Mouse (Mus musculus): ENCODE data around the gene Trp53bp2. TPM values are rescaled to one million over a fixed set of nuclear protein-coding genes. Genes with fewer than 3 reads are reported as not detected.

Trp53bp2 gene
- polyA plus RNA-seq, 1 experiment from 2014 or later, result 22.4 TPM

GRCm38 (mm10) chr1:182465309-182465708, 56.3 kb downstream of the Trp53bp2 start:
- no peak for ATAC-seq (ENCODE audit: low read depth)
- WGBS, result 29% methylated on average over 4 of the region's 4 CpGs
- no peak overlapping the region for H3K27ac ChIP-seq (ENCODE audit: low read length)
- H3K9me3 ChIP-seq (ENCODE audit: control insufficient read depth, low read length), result no peaks in the 10 kb centered on the region
- no peaks in the 10 kb centered on the region for H3K27me3 ChIP-seq (ENCODE audit: control insufficient read depth, insufficient read depth, low read depth, low read length)
- H3K4me1 ChIP-seq (replicated peaks; ENCODE audit: control insufficient read depth, insufficient read depth, low read length), result peaks cover 14% of the 10 kb centered on the region
- H3K4me3 ChIP-seq (ENCODE audit: low read length), result no peak overlapping the region
- no peak overlapping the region for H3K9ac ChIP-seq (ENCODE audit: low read length)
- H3K36me3 ChIP-seq (ENCODE audit: control insufficient read depth, insufficient read depth, low read length), result peaks cover 29% of the 10 kb centered on the region
- H3K4me2 ChIP-seq (ENCODE audit: low read depth, low read length), result no peak overlapping the region

GRCm38 (mm10) chr1:182465978-182466377, 57.0 kb downstream of the Trp53bp2 start:
- H3K27me3 ChIP-seq (ENCODE audit: control insufficient read depth, insufficient read depth, low read depth, low read length), result no peaks in the 10 kb centered on the region
- WGBS, result 78% methylated on average over 4 of the region's 4 CpGs
- H3K27ac ChIP-seq (ENCODE audit: low read length), result no peak overlapping the region
- H3K4me2 ChIP-seq (ENCODE audit: low read depth, low read length), result no peak overlapping the region
- H3K4me3 ChIP-seq (ENCODE audit: low read length), result no peak overlapping the region
- ATAC-seq (ENCODE audit: low read depth), result no peak
- no peak overlapping the region for H3K9ac ChIP-seq (ENCODE audit: low read length)
- H3K36me3 ChIP-seq (ENCODE audit: control insufficient read depth, insufficient read depth, low read length), result peaks cover 34% of the 10 kb centered on the region
- H3K9me3 ChIP-seq (ENCODE audit: control insufficient read depth, low read length), result no peaks in the 10 kb centered on the region
- H3K4me1 ChIP-seq (replicated peaks; ENCODE audit: control insufficient read depth, insufficient read depth, low read length), result peaks cover 8% of the 10 kb centered on the region

GRCm38 (mm10) chr1:182475005-182475796, 66.2 kb downstream of the Trp53bp2 start:
- Histone ChIP-seq H3K27ac (ENCODE audit: low read length) (no peak overlapping the region), H3K36me3 (ENCODE audit: control insufficient read depth, insufficient read depth, low read length) (peaks cover 56% of the 10 kb centered on the region), H3K27me3 (ENCODE audit: control insufficient read depth, insufficient read depth, low read depth, low read length) (no peaks in the 10 kb centered on the region), H3K4me2 (ENCODE audit: low read depth, low read length) (no peak overlapping the region), H3K4me3 (ENCODE audit: low read length) (no peak overlapping the region), H3K9ac (ENCODE audit: low read length) (no peak overlapping the region), H3K9me3 (ENCODE audit: control insufficient read depth, low read length) (no peaks in the 10 kb centered on the region), H3K4me1 (replicated peaks; ENCODE audit: control insufficient read depth, insufficient read depth, low read length) (no peaks in the 10 kb centered on the region)
- no peak for ATAC-seq (ENCODE audit: low read depth)
- WGBS, result 82% methylated on average over 5 of the region's 5 CpGs

GRCm38 (mm10) chr1:182478935-182479334, 70.0 kb downstream of the Trp53bp2 start:
- peaks cover 67% of the 10 kb centered on the region for H3K36me3 ChIP-seq (ENCODE audit: control insufficient read depth, insufficient read depth, low read length)
- H3K27me3 ChIP-seq (ENCODE audit: control insufficient read depth, insufficient read depth, low read depth, low read length), result no peaks in the 10 kb centered on the region
- no peaks in the 10 kb centered on the region for H3K4me1 ChIP-seq (replicated peaks; ENCODE audit: control insufficient read depth, insufficient read depth, low read length)
- no peak overlapping the region for H3K4me2 ChIP-seq (ENCODE audit: low read depth, low read length)
- no peak overlapping the region for H3K4me3 ChIP-seq (ENCODE audit: low read length)
- ATAC-seq (ENCODE audit: low read depth), result no peak
- 49% methylated on average over 4 of the region's 4 CpGs for WGBS
- H3K27ac ChIP-seq (ENCODE audit: low read length), result no peak overlapping the region
- H3K9me3 ChIP-seq (ENCODE audit: control insufficient read depth, low read length), result no peaks in the 10 kb centered on the region
- H3K9ac ChIP-seq (ENCODE audit: low read length), result no peak overlapping the region

- 88% methylated on average over 7 of the region's 7 CpGs for WGBS
- Histone ChIP-seq H3K36me3 (ENCODE audit: control insufficient read depth, insufficient read depth, low read length) (peaks cover 65% of the 10 kb centered on the region), H3K4me1 (replicated peaks; ENCODE audit: control insufficient read depth, insufficient read depth, low read length) (no peaks in the 10 kb centered on the region), H3K4me3 (ENCODE audit: low read length) (no peak overlapping the region), H3K4me2 (ENCODE audit: low read depth, low read length) (no peak overlapping the region), H3K27ac (ENCODE audit: low read length) (no peak overlapping the region), H3K27me3 (ENCODE audit: control insufficient read depth, insufficient read depth, low read depth, low read length) (no peaks in the 10 kb centered on the region), H3K9me3 (ENCODE audit: control insufficient read depth, low read length) (no peaks in the 10 kb centered on the region), H3K9ac (ENCODE audit: low read length) (no peak overlapping the region)
- no peak for ATAC-seq (ENCODE audit: low read depth)
Measured at GRCm38 (mm10) chr1:182481138-182481537, 72.2 kb downstream of the Trp53bp2 start.

- H3K9me3 ChIP-seq (ENCODE audit: control insufficient read depth, low read length), result no peaks in the 10 kb centered on the region
- no peak for ATAC-seq (ENCODE audit: low read depth)
- H3K9ac ChIP-seq (ENCODE audit: low read length), result no peak overlapping the region
- 87% methylated on average over 10 of the region's 10 CpGs for WGBS
- H3K27ac ChIP-seq (ENCODE audit: low read length), result no peak overlapping the region
- H3K4me2 ChIP-seq (ENCODE audit: low read depth, low read length), result no peak overlapping the region
- H3K36me3 ChIP-seq (ENCODE audit: control insufficient read depth, insufficient read depth, low read length), result peaks cover 64% of the 10 kb centered on the region
- no peaks in the 10 kb centered on the region for H3K4me1 ChIP-seq (replicated peaks; ENCODE audit: control insufficient read depth, insufficient read depth, low read length)
- H3K4me3 ChIP-seq (ENCODE audit: low read length), result no peak overlapping the region
- no peaks in the 10 kb centered on the region for H3K27me3 ChIP-seq (ENCODE audit: control insufficient read depth, insufficient read depth, low read depth, low read length)
Measured at GRCm38 (mm10) chr1:182481646-182482295, 72.8 kb downstream of the Trp53bp2 start.

GRCm38 (mm10) chr1:182482991-182483909, 74.3 kb downstream of the Trp53bp2 start:
- H3K36me3 ChIP-seq (ENCODE audit: control insufficient read depth, insufficient read depth, low read length), result peaks cover 62% of the 10 kb centered on the region
- no peaks in the 10 kb centered on the region for H3K4me1 ChIP-seq (replicated peaks; ENCODE audit: control insufficient read depth, insufficient read depth, low read length)
- no peaks in the 10 kb centered on the region for H3K9me3 ChIP-seq (ENCODE audit: control insufficient read depth, low read length)
- 81% methylated on average over 14 of the region's 14 CpGs for WGBS
- no peak overlapping the region for H3K9ac ChIP-seq (ENCODE audit: low read length)
- H3K27ac ChIP-seq (ENCODE audit: low read length), result no peak overlapping the region
- no peak overlapping the region for H3K4me2 ChIP-seq (ENCODE audit: low read depth, low read length)
- H3K4me3 ChIP-seq (ENCODE audit: low read length), result no peak overlapping the region
- no peaks in the 10 kb centered on the region for H3K27me3 ChIP-seq (ENCODE audit: control insufficient read depth, insufficient read depth, low read depth, low read length)
- ATAC-seq (ENCODE audit: low read depth), result no peak

GRCm38 (mm10) chr1:182483910-182484274, 74.9 kb downstream of the Trp53bp2 start:
- 83% methylated on average over 12 of the region's 12 CpGs for WGBS
- ATAC-seq (ENCODE audit: low read depth), result peak; percentile 50
- no peak overlapping the region for H3K4me2 ChIP-seq (ENCODE audit: low read depth, low read length)
- H3K9ac ChIP-seq (ENCODE audit: low read length), result no peak overlapping the region
- no peaks in the 10 kb centered on the region for H3K9me3 ChIP-seq (ENCODE audit: control insufficient read depth, low read length)
- H3K27me3 ChIP-seq (ENCODE audit: control insufficient read depth, insufficient read depth, low read depth, low read length), result no peaks in the 10 kb centered on the region
- H3K4me3 ChIP-seq (ENCODE audit: low read length), result no peak overlapping the region
- peaks cover 63% of the 10 kb centered on the region for H3K36me3 ChIP-seq (ENCODE audit: control insufficient read depth, insufficient read depth, low read length)
- H3K4me1 ChIP-seq (replicated peaks; ENCODE audit: control insufficient read depth, insufficient read depth, low read length), result no peaks in the 10 kb centered on the region
- no peak overlapping the region for H3K27ac ChIP-seq (ENCODE audit: low read length)

GRCm38 (mm10) chr1:182488503-182488902, 79.5 kb downstream of the Trp53bp2 start:
- Histone ChIP-seq H3K9ac (ENCODE audit: low read length) (no peak overlapping the region), H3K4me3 (ENCODE audit: low read length) (no peak overlapping the region), H3K27ac (ENCODE audit: low read length) (no peak overlapping the region), H3K9me3 (ENCODE audit: control insufficient read depth, low read length) (no peaks in the 10 kb centered on the region), H3K27me3 (ENCODE audit: control insufficient read depth, insufficient read depth, low read depth, low read length) (no peaks in the 10 kb centered on the region), H3K4me1 (replicated peaks; ENCODE audit: control insufficient read depth, insufficient read depth, low read length) (peaks cover 3% of the 10 kb centered on the region; the same call in 1 of the 2 replicates), H3K36me3 (ENCODE audit: control insufficient read depth, insufficient read depth, low read length) (peaks cover 30% of the 10 kb centered on the region), H3K4me2 (ENCODE audit: low read depth, low read length) (no peak overlapping the region)
- WGBS, result 91% methylated on average over 10 of the region's 10 CpGs
- ATAC-seq (ENCODE audit: low read depth), result no peak
